Mouse (Mus musculus): ENCODE data around the gene Nmt1.

DNA sequence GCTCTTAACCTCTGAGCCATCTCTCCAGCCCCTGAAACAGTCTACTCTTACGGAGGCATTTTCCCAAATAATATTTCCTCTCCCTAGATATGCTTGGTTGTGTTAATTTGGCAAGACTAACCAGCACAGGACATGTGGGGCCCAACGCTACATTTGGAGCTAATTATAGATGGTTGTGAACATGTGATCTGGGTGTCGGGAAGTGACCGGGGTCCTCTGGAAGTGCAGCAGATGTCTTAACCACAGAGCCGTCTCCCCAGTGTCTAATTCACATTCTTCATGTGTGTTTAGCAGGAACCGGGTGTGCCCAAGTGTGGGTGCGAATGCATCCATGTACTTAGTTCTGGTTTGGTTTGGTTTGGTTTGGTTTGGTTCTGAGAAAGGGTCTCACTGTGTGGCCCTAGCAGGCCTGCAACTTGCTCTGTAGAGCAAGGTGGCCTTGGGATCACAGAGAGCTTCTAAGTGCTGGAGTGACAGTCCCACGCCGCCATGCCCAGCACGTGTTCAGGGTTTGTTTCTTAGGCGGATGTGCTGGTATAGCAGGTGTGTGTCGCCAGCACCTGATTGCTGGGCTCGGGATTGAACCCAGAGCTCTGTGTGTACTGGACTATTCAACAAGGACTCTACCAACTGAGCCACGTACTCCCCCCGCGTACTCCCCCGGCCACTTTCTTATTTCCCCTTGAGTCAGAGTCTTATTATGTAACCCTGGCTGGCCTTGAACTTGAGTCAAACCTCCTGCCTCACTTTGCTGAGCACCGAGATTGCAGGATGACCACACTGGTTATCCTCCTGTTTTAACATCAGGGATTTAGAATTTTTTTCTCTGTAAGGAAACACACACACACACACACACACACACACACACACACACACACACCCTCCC is 25.4 kb downstream of the Nmt1 start:
- TF ChIP-seq POLR2A (IDR thresholded peaks at IDR 0.05; ENCODE audit: insufficient read depth, low read depth, low read length) = no peak
- no peak for TF ChIP-seq CTCF (IDR thresholded peaks at IDR 0.05)
